Mouse (Mus musculus): ENCODE results near the gene Pdhb.

GRCm38 (mm10) chr14:8215208-8215778, 42.5 kb upstream of the Pdhb start:
- TF ChIP-seq CTCF (IDR thresholded peaks at IDR 0.05; ENCODE audit: control insufficient read depth, insufficient read depth, insufficient read length) (no peak), MAX (IDR thresholded peaks at IDR 0.05) (no peak)

Data from C2C12 (cell line).